In the genomic region with DNA sequence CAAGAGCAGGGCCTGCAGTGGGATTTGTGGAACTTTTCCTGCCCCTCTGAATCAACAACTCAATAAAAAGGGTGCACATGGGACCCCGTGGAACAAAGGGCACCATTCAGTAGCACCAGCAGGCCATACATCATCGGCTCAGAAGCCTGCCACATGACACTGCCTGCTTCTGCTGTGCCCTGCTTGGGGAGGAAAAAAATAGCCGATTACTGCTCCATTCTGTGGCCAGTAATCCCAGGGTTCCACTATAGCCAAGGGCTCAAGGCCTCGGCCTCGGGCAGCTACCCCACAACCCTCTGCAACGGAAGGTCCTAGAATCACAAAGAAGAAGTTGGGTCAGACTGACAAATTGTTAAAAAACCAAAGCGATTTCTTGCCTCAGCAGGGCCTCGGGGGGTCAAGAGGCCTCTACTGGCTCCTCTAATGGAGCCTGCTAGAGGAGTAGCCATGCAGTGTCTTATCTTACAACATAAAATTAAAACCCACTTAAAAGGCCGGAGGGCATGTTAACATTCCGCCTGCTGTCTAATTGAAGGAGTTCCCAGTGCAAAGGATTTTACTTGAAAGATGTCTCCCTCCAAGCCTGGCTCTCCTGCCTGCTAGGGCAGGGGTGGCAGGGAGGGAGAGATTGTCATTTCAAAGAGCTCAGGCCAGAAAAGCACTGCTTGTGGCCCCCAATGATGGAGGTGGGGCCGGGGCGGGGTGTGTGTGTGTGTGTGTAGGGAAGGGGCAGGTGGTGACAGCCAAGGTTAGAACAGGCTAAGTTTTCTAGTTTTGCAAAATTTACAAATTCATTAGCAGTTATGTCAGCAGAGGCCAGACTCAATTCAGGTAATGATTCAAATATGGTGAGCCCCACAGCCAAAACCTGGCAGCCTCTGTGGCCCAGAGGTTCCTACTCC, we compare ENCODE assay signal across 17 mouse cellular contexts. TPM values are rescaled to one million over a fixed set of nuclear protein-coding genes. Genes with fewer than 3 reads are reported as not detected.
DNase-seq lines count a peak whose midpoint lies in the region; ATAC-seq and TF ChIP-seq lines count a peak whose summit lies in the region.
"Had no signal": no experiment of that assay in that cellular context is flagged by ENCODE, and none has a peak within 500 bp of the region (broad histone marks: within the 10 kb centered on the region; RNA-seq: fewer than 3 reads in every experiment).

No protein-coding gene starts in this region.

- H3K36me3 ChIP-seq in forebrain, embryonic 10.5 days (replicated peaks) = no peaks in the 10 kb centered on the region
- H3K36me3 ChIP-seq in forebrain, embryonic 16.5 days (ENCODE audit: control insufficient read depth, insufficient read depth) = no peaks in the 10 kb centered on the region
- H3K36me3 ChIP-seq in midbrain, embryonic 12.5 days = no peaks in the 10 kb centered on the region
- no peaks in the 10 kb centered on the region for H3K36me3 ChIP-seq in midbrain, postnatal 0 days (ENCODE audit: insufficient read depth, low read length)
- no peaks in the 10 kb centered on the region; the same call in 1 of the 2 replicates for H3K36me3 ChIP-seq in limb, embryonic 11.5 days (ENCODE audit: control insufficient read depth, insufficient read depth, low read length)
- H3K36me3 ChIP-seq: G1E; liver, embryonic 13.5 days had no signal

- no peak for DNase-seq in forebrain, embryonic 10.5 days (ENCODE audit: extremely low spot score, low spot score)
- no peak for DNase-seq in midbrain, postnatal 0 days (ENCODE audit: low spot score)
- DNase-seq in limb, embryonic 11.5 days (ENCODE audit: low spot score) = peak; percentile 75
- peak; percentile 21 for DNase-seq in telencephalon, adult 2 months (ENCODE audit: low read depth, low spot score)
- no peak for DNase-seq in heart, postnatal 36 days
- DNase-seq: adrenal gland, adult 2 months; cerebellum, adult 2 months; heart, adult 11 months; kidney, postnatal 4 days; liver, embryonic 13.5 days; thymus, postnatal 14 days had no signal

- H3K4me3 ChIP-seq in forebrain, embryonic 10.5 days = no peak overlapping the region; the same call in 1 of the 2 replicates
- no peak overlapping the region for H3K4me3 ChIP-seq in forebrain, embryonic 16.5 days (replicated peaks; ENCODE audit: low read length)
- no peak overlapping the region for H3K4me3 ChIP-seq in midbrain, embryonic 12.5 days
- H3K4me3 ChIP-seq in midbrain, postnatal 0 days (ENCODE audit: low read depth, low read length) = no peak overlapping the region
- H3K4me3 ChIP-seq in limb, embryonic 11.5 days (ENCODE audit: low read depth, low read length) = no peak overlapping the region
- H3K4me3 ChIP-seq: erythroblast, embryonic 14.5 days; liver, embryonic 13.5 days; myocyte had no signal

- intact Hi-C loops in heart, postnatal 36 days (cut with DNase I) = no loop called here

- H3K4me2 ChIP-seq in forebrain, embryonic 16.5 days (ENCODE audit: low read length) = no peak overlapping the region
- H3K4me2 ChIP-seq in midbrain, embryonic 12.5 days (replicated peaks) = peak overlapping the region; percentile 29
- H3K4me2 ChIP-seq in midbrain, postnatal 0 days (ENCODE audit: low read depth, low read length, poor library complexity, severe bottlenecking) = no peak overlapping the region
- H3K4me2 ChIP-seq in limb, embryonic 11.5 days (ENCODE audit: low read depth, severe bottlenecking) = peak overlapping the region; percentile 36; the same call in 1 of the 2 replicates
- H3K4me2 ChIP-seq: liver, embryonic 13.5 days had no signal

- WGBS in forebrain, embryonic 10.5 days = 32% methylated on average over 12 of the region's 12 CpGs
- WGBS in forebrain, embryonic 16.5 days = 42% methylated on average over 12 of the region's 12 CpGs
- 31% methylated on average over 12 of the region's 12 CpGs for WGBS in midbrain, embryonic 12.5 days
- 43% methylated on average over 12 of the region's 12 CpGs for WGBS in midbrain, postnatal 0 days
- 5% methylated on average over 12 of the region's 12 CpGs for WGBS in limb, embryonic 11.5 days

- TF ChIP-seq CTCF in midbrain, postnatal 0 days (IDR thresholded peaks at IDR 0.05) = no peak

- H3K27ac ChIP-seq in forebrain, embryonic 10.5 days = peak overlapping the region; percentile 74
- H3K27ac ChIP-seq in forebrain, embryonic 16.5 days (ENCODE audit: low read length) = no peak overlapping the region
- H3K27ac ChIP-seq in midbrain, embryonic 12.5 days (replicated peaks) = peak overlapping the region; percentile 61
- H3K27ac ChIP-seq in midbrain, postnatal 0 days (ENCODE audit: low read depth, low read length) = no peak overlapping the region
- peak overlapping the region; percentile 87 for H3K27ac ChIP-seq in limb, embryonic 11.5 days (replicated peaks; ENCODE audit: low read depth, low read length)
- H3K27ac ChIP-seq: liver, embryonic 13.5 days had no signal

- ATAC-seq in forebrain, embryonic 16.5 days = no peak
- 0 out of 2 replicates have a peak, but pooled peaks have one; percentile 38 for ATAC-seq in midbrain, embryonic 12.5 days (ENCODE audit: low FRiP score, low read depth)
- no peak for ATAC-seq in midbrain, postnatal 0 days (ENCODE audit: low FRiP score)
- peak; percentile 67 for ATAC-seq in limb, embryonic 11.5 days (ENCODE audit: insufficient number of reproducible peaks, low FRiP score, low TSS enrichment, low read depth)
- ATAC-seq in inflammation-experienced regulatory T-cells, adult 6 months = no peak

- H3K4me1 ChIP-seq in forebrain, embryonic 10.5 days = peaks cover 32% of the 10 kb centered on the region
- peaks cover 10% of the 10 kb centered on the region for H3K4me1 ChIP-seq in forebrain, embryonic 16.5 days (replicated peaks; ENCODE audit: control insufficient read depth, insufficient read depth, low read length)
- H3K4me1 ChIP-seq in midbrain, embryonic 12.5 days = peaks cover 31% of the 10 kb centered on the region
- no peaks in the 10 kb centered on the region for H3K4me1 ChIP-seq in midbrain, postnatal 0 days (ENCODE audit: insufficient read depth, low read length)
- H3K4me1 ChIP-seq in limb, embryonic 11.5 days (ENCODE audit: control insufficient read depth, insufficient read depth, low read length) = peaks cover 39% of the 10 kb centered on the region
- H3K4me1 ChIP-seq: liver, embryonic 13.5 days had no signal

- H3K27me3 ChIP-seq in forebrain, embryonic 10.5 days (ENCODE audit: poor library complexity, severe bottlenecking) = peaks cover 94% of the 10 kb centered on the region
- H3K27me3 ChIP-seq in forebrain, embryonic 16.5 days (replicated peaks; ENCODE audit: control insufficient read depth, insufficient read depth, low read length) = peaks cover 3% of the 10 kb centered on the region; the same call in 1 of the 2 replicates
- H3K27me3 ChIP-seq in midbrain, embryonic 12.5 days = peaks cover 49% of the 10 kb centered on the region
- no peaks in the 10 kb centered on the region for H3K27me3 ChIP-seq in midbrain, postnatal 0 days (ENCODE audit: insufficient read depth, low read length)
- no peaks in the 10 kb centered on the region for H3K27me3 ChIP-seq in limb, embryonic 11.5 days (ENCODE audit: control insufficient read depth, insufficient read depth, low read length)

- no peaks in the 10 kb centered on the region for H3K9me3 ChIP-seq in forebrain, embryonic 10.5 days
- no peaks in the 10 kb centered on the region for H3K9me3 ChIP-seq in forebrain, embryonic 16.5 days (ENCODE audit: control insufficient read depth, low read length)
- H3K9me3 ChIP-seq in midbrain, embryonic 12.5 days = no peaks in the 10 kb centered on the region
- H3K9me3 ChIP-seq in midbrain, postnatal 0 days (ENCODE audit: low read length) = no peaks in the 10 kb centered on the region
- no peaks in the 10 kb centered on the region for H3K9me3 ChIP-seq in limb, embryonic 11.5 days (ENCODE audit: control insufficient read depth, low read length)
- H3K9me3 ChIP-seq: G1E; liver, embryonic 13.5 days had no signal

- H3K9ac ChIP-seq in forebrain, embryonic 16.5 days (replicated peaks; ENCODE audit: low read depth, low read length) = no peak overlapping the region
- H3K9ac ChIP-seq in midbrain, embryonic 12.5 days (replicated peaks) = no peak overlapping the region
- no peak overlapping the region for H3K9ac ChIP-seq in midbrain, postnatal 0 days (replicated peaks; ENCODE audit: low read length, poor library complexity, severe bottlenecking)
- no peak overlapping the region for H3K9ac ChIP-seq in limb, embryonic 11.5 days (ENCODE audit: low read length)
- H3K9ac ChIP-seq: liver, embryonic 13.5 days had no signal

RNA-seq across cellular contexts. Expression of gene Tbx4, which starts 31.1 kb away (rescaled TPM):
- polyA plus RNA-seq in forebrain, embryonic 10.5 days (2016; fragmentation: Nextera tagmentation; extraction: Ambion mirVana) = 0.25 and 0.30 TPM in 2 replicates
- polyA plus RNA-seq in forebrain, embryonic 16.5 days (2015; fragmentation: Nextera tagmentation; extraction: Ambion mirVana) = 0.23 and 0.26 TPM in 2 replicates
- polyA plus RNA-seq in midbrain, embryonic 12.5 days (2016; fragmentation: Nextera tagmentation; extraction: Ambion mirVana) = 0.12 and 0.19 TPM in 2 replicates
- 0.05 and 0.27 TPM in 2 replicates for total RNA-seq in midbrain, postnatal 0 days (2014; rRNA removed)
- polyA plus RNA-seq in midbrain, postnatal 0 days (2015; fragmentation: Nextera tagmentation; extraction: Ambion mirVana) = 0.20 and 0.37 TPM in 2 replicates
- polyA plus RNA-seq in limb, embryonic 11.5 days (2014; fragmentation: Nextera tagmentation; extraction: Ambion mirVana) = 36.3 and 36.7 TPM in 2 replicates
- not detected for total RNA-seq in heart, postnatal 36 days (2021)
- not detected for polyA plus RNA-seq in inflammation-experienced regulatory T-cells, adult 6 months (2017; shearing (Covaris generic))
- total RNA-seq: G1E had no signal
- polyA plus RNA-seq: erythroblast, embryonic 14.5 days; G1E had no signal

Comparison
In these comparisons a context has a peak if more than half of its experiments do, and no peak if none do; other contexts are left out.
1. H3K27ac ChIP-seq: peak in forebrain, embryonic 10.5 days (single experiment), midbrain, embryonic 12.5 days (single experiment) and limb, embryonic 11.5 days (single experiment); none in forebrain, embryonic 16.5 days (single experiment) and midbrain, postnatal 0 days (single experiment).
2. ATAC-seq: peak in midbrain, embryonic 12.5 days (single experiment) and limb, embryonic 11.5 days (single experiment); none in forebrain, embryonic 16.5 days (single experiment), midbrain, postnatal 0 days (single experiment) and inflammation-experienced regulatory T-cells, adult 6 months (single experiment).
3. H3K4me2 ChIP-seq: peak in midbrain, embryonic 12.5 days (single experiment) and limb, embryonic 11.5 days (single experiment); none in forebrain, embryonic 16.5 days (single experiment) and midbrain, postnatal 0 days (single experiment).
4. DNase-seq: peak in limb, embryonic 11.5 days (single experiment) and telencephalon, adult 2 months (single experiment); none in forebrain, embryonic 10.5 days (single experiment), midbrain, postnatal 0 days (single experiment) and heart, postnatal 36 days (0 of 2).
5. RNA of gene Tbx4, which starts 31.1 kb away (polyA plus RNA-seq): 36.3 to 36.7 TPM in limb, embryonic 11.5 days; 0.25 to 0.30 TPM in forebrain, embryonic 10.5 days, 0.23 to 0.26 TPM in forebrain, embryonic 16.5 days, 0.20 to 0.37 TPM in midbrain, postnatal 0 days, 0.12 to 0.19 TPM in midbrain, embryonic 12.5 days and not detected in inflammation-experienced regulatory T-cells, adult 6 months; every median in the first group is over 10 times any median in the second.